Mouse (Mus musculus) embryonic facial prominence, embryonic 14.5 days (tissue): ENCODE measurements around the gene Sbno2. TPM values are rescaled to one million over a fixed set of nuclear protein-coding genes. Genes with fewer than 3 reads are reported as not detected.

Source experiments
- ATAC-seq: fragments of 200-750 bp; cut with Nextera tagmentation; 2 replicates; pipeline ENCODE4 v1.8.0; 2017; ENCODE audit warnings: low read depth, moderate number of reproducible peaks, moderate TSS enrichment
- DNase-seq: peaks from one replicate; pipeline ENCODE4 v3.0.0-alpha.2; 2015; ENCODE audit warnings: low spot score
- H3K27ac ChIP-seq: fragments of 300-500 bp; sonication (generic); replicated peaks from 2 replicates; pipeline ENCODE4 v1.5.1; 2014; ENCODE audit warnings: low read depth, mild to moderate bottlenecking, low read length, moderate library complexity
- H3K27me3 ChIP-seq: fragments of 300-500 bp; sonication (generic); replicated peaks from 2 replicates; pipeline ENCODE4 v1.6.1; 2014; ENCODE audit warnings: low read length; ENCODE audit not compliant: control insufficient read depth, insufficient read depth
- H3K36me3 ChIP-seq: fragments of 300-500 bp; sonication (generic); 2 replicates; pipeline ENCODE4 v1.6.1; 2014; ENCODE audit warnings: low read length, mixed read lengths; ENCODE audit not compliant: control insufficient read depth, insufficient read depth
- H3K4me1 ChIP-seq: fragments of 300-500 bp; sonication (generic); 2 replicates; pipeline ENCODE4 v1.6.1; 2014; ENCODE audit warnings: antibody characterized with exemption, low read length; ENCODE audit not compliant: control insufficient read depth, insufficient read depth
- H3K4me2 ChIP-seq: fragments of 300-500 bp; sonication (generic); 2 replicates; pipeline ENCODE4 v1.6.1; 2014; ENCODE audit warnings: low read depth, mild to moderate bottlenecking, low read length, moderate library complexity, mixed read lengths
- H3K4me3 ChIP-seq: fragments of 300-500 bp; sonication (generic); 2 replicates; pipeline ENCODE4 v1.5.1; 2014; ENCODE audit warnings: low read depth, mild to moderate bottlenecking, low read length
- H3K9ac ChIP-seq: fragments of 300-500 bp; sonication (generic); 2 replicates; pipeline ENCODE4 v1.6.1; 2014; ENCODE audit warnings: low read depth, mild to moderate bottlenecking, low read length, moderate library complexity, mixed read lengths
- H3K9me3 ChIP-seq: fragments of 300-500 bp; sonication (generic); 2 replicates; pipeline ENCODE4 v1.6.1; 2016; ENCODE audit warnings: low read length; ENCODE audit not compliant: control insufficient read depth
- WGBS: fragments of 180-500 bp; shearing (Covaris S2); extraction: QIAGEN DNeasy Blood & Tissue Kit; methylation state at CpG from one replicate; pipeline ENCODE4 v1.1.7; 2014; 5-methylcytosine and 5-hydroxymethylcytosine counted together
- polyA plus RNA-seq: library from polyadenylated mRNA; unstranded; fragments of >200 nt; fragmentation: Nextera tagmentation; extraction: Ambion mirVana; gene quantifications from 2 replicates; pipeline ENCODE4 v1.2.1, GENCODE M21; 2014

Sbno2 gene
- polyA plus RNA-seq, 1 experiment from 2014 or later, result 14.1 TPM

GRCm38 (mm10) chr10:80149291-80150225 lies 44.2 kb upstream of the Sbno2 start:
- H3K4me1 ChIP-seq, result peaks cover 12% of the 10 kb centered on the region

GRCm38 (mm10) chr10:80148610-80149290 lies 43.4 kb upstream of the Sbno2 start:
- peak overlapping the region; percentile 85 for H3K4me3 ChIP-seq
- peak; percentile 96 for DNase-seq
- H3K27me3 ChIP-seq, result no peaks in the 10 kb centered on the region
- WGBS, result under 1% methylated on average over 28 of the region's 57 CpGs
- H3K27ac ChIP-seq, result peak overlapping the region; percentile 98
- H3K9me3 ChIP-seq, result no peaks in the 10 kb centered on the region
- peak; percentile 35 for ATAC-seq
- peak overlapping the region; percentile 93 for H3K4me2 ChIP-seq
- peak overlapping the region; percentile 89 for H3K9ac ChIP-seq
- peaks cover 60% of the 10 kb centered on the region for H3K36me3 ChIP-seq
- peaks cover 12% of the 10 kb centered on the region for H3K4me1 ChIP-seq

More at GRCm38 (mm10) chr10:80149291-80150225, 44.2 kb upstream of the Sbno2 start:
- Histone ChIP-seq H3K4me3 (peak overlapping the region; percentile 85), H3K9ac (peak overlapping the region; percentile 98), H3K27ac (peak overlapping the region; percentile 98), H3K36me3 (peaks cover 60% of the 10 kb centered on the region), H3K4me2 (peak overlapping the region; percentile 93), H3K9me3 (no peaks in the 10 kb centered on the region), H3K27me3 (no peaks in the 10 kb centered on the region)
- 0% methylated on average over 38 of the region's 88 CpGs for WGBS
- ATAC-seq, result peak; percentile 81
- peak; percentile 99 for DNase-seq

- DNase-seq (peak; percentile 93), ATAC-seq (peak; percentile 39)
- 0% methylated on average over 22 of the region's 42 CpGs for WGBS
- no peaks in the 10 kb centered on the region for H3K27me3 ChIP-seq
- H3K9ac ChIP-seq, result peak within 1 kb of the TSS; percentile 89
- H3K27ac ChIP-seq, result peak within 1 kb of the TSS; percentile 98
- no peaks in the 10 kb centered on the region for H3K9me3 ChIP-seq
- peaks cover 12% of the 10 kb centered on the region for H3K4me1 ChIP-seq
- H3K4me3 ChIP-seq, result peak within 1 kb of the TSS; percentile 85
- H3K4me2 ChIP-seq, result peak within 1 kb of the TSS; percentile 93
- peaks cover 56% of the 10 kb centered on the region for H3K36me3 ChIP-seq
These were observed 42.6 kb upstream of the Sbno2 start, which contains the start of gene Midn for GRCm38 (mm10) chr10:80147719-80148601. TSS of gene Midn (plus strand) at chr10:80148272.

GRCm38 (mm10) chr10:80147146-80147718 lies 41.9 kb upstream of the Sbno2 start:
- 75% methylated on average over 5 of the region's 5 CpGs for WGBS

GRCm38 (mm10) chr10:80146568-80147011 lies 41.2 kb upstream of the Sbno2 start:
- Histone ChIP-seq H3K27me3 (no peaks in the 10 kb centered on the region), H3K9me3 (no peaks in the 10 kb centered on the region), H3K4me2 (no peak overlapping the region), H3K36me3 (peaks cover 44% of the 10 kb centered on the region), H3K9ac (no peak overlapping the region; the same call in 1 of the 2 replicates), H3K4me1 (0 out of 2 replicates have a peak, but pooled peaks cover 4% of the 10 kb centered on the region), H3K27ac (0 out of 2 replicates have a peak overlapping the region, but pooled peaks have one; percentile 22), H3K4me3 (no peak overlapping the region)
- ATAC-seq (no peak), DNase-seq (no peak)
- WGBS, result 67% methylated on average over 4 of the region's 4 CpGs

More at GRCm38 (mm10) chr10:80147146-80147718, 41.9 kb upstream of the Sbno2 start:
- peak overlapping the region; percentile 98 for H3K27ac ChIP-seq
- no peak for ATAC-seq
- no peaks in the 10 kb centered on the region for H3K27me3 ChIP-seq
- peak overlapping the region; percentile 93 for H3K4me2 ChIP-seq
- no peak for DNase-seq
- peak overlapping the region; percentile 89; the same call in 1 of the 2 replicates for H3K9ac ChIP-seq
- H3K4me3 ChIP-seq, result peak overlapping the region; percentile 85
- H3K4me1 ChIP-seq, result peaks cover 8% of the 10 kb centered on the region
- peaks cover 50% of the 10 kb centered on the region for H3K36me3 ChIP-seq
- no peaks in the 10 kb centered on the region for H3K9me3 ChIP-seq

- WGBS, result 95% methylated on average over 4 of the region's 6 CpGs
- Histone ChIP-seq H3K9ac (no peak overlapping the region), H3K27ac (0 out of 2 replicates have a peak overlapping the region, but pooled peaks have one; percentile 22), H3K9me3 (no peaks in the 10 kb centered on the region), H3K4me3 (no peak overlapping the region), H3K4me1 (0 out of 2 replicates have a peak, but pooled peaks cover 4% of the 10 kb centered on the region), H3K27me3 (no peaks in the 10 kb centered on the region), H3K36me3 (peaks cover 39% of the 10 kb centered on the region), H3K4me2 (no peak overlapping the region)
- DNase-seq (no peak), ATAC-seq (no peak)
These were observed 40.5 kb upstream of the Sbno2 start for GRCm38 (mm10) chr10:80145896-80146295.

GRCm38 (mm10) chr10:80144864-80145838 lies 39.8 kb upstream of the Sbno2 start:
- Histone ChIP-seq H3K9me3 (no peaks in the 10 kb centered on the region), H3K4me1 (0 out of 2 replicates have a peak, but pooled peaks cover 4% of the 10 kb centered on the region), H3K4me2 (no peak overlapping the region), H3K27ac (no peak overlapping the region), H3K4me3 (no peak overlapping the region), H3K36me3 (peaks cover 34% of the 10 kb centered on the region), H3K27me3 (no peaks in the 10 kb centered on the region), H3K9ac (no peak overlapping the region)
- DNase-seq (no peak), ATAC-seq (no peak)
- WGBS, result 71% methylated on average over 20 of the region's 20 CpGs
